Mouse (Mus musculus): ENCODE data around the gene Kdelr1. TPM values are rescaled to one million over a fixed set of nuclear protein-coding genes. Genes with fewer than 3 reads are reported as not detected.

Kdelr1 gene
- total RNA-seq, 4 experiments from 2014 or later, result 68.0 to 73.7 (median 70.1) TPM

DNA sequence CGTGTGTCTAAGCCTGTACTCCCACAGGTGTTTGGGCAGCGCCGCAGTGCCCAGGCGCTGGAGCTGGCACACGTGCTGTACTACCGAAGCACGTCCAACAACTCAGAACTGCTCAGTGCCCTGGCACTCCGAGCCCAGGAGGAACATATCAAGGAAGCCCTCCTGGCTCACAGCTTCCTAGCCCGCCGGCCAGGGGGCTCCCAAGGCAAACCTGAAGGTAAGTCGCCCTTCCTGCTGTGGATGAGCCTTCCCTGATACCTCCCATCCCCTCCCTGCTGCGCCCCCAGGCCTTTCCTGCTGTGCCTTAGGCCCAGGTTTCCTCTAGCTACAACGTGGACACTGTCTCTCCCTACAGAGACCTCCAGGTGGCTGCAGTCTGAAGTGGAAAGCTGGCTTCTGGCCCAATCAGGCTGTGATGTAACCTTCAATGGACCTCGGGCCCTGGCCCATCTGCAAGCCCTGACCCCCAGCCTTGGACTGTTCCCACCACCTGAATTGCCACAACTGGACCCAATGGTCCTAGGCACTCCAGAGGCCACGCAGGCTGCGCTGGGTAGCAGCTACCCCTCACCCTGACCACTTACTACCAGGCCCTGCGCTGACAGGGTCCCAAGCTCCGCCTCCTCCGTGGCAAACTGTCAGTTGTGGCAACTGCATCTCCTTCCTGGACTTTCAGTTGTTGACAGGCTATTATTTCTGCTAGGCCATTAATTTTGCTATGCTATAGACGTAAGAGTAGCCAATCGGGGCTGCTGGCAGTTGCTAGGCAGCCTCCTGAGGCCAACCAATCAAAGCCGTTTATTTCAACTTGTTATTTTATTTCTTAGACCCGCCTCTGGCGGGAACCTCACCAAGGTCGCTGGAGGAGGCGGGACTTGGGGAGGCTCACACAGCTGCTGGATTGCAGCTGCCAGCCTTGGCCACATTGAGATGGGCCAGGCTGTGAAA, 43.8 kb downstream of the Kdelr1 start:
- peak; percentile 69 to 83 for DNase-seq (ENCODE audit: low spot score in 2 of 2)

DNA sequence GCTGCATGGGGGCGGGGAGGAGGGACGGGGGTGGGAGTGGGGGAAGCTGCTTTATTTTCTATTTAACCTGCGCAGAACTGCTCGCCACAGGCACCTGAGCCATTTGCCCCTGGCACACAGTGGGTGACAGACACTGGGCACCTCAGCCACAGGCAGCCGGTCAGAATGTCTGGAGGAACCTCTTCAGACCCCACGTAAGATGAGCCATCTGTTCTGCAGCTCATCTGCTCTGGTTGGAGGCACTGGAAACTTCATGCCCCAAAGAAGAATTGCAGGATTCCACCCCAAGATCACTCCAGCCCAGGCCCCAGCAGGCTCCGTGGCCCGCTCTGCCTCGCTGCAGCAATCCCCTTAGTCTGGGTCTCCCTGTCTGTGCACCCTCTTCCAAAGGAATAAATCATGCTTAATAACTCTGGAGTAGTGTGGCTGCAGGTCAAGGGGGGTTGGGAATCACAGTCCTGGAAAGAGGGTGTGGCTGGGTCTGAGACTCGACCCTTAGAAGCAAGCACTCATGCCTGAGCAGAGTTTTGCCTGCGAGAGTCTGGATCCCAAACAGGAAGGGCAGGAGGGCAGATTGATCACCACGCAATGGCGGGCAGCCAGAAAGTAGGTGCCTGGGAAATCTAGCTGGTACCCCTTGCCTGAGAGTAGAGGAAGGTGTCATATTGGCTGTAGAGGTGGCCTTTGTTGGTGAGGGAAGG, 44.6 kb downstream of the Kdelr1 start:
- DNase-seq (ENCODE audit: low spot score in 2 of 2), result no peak

DNA sequence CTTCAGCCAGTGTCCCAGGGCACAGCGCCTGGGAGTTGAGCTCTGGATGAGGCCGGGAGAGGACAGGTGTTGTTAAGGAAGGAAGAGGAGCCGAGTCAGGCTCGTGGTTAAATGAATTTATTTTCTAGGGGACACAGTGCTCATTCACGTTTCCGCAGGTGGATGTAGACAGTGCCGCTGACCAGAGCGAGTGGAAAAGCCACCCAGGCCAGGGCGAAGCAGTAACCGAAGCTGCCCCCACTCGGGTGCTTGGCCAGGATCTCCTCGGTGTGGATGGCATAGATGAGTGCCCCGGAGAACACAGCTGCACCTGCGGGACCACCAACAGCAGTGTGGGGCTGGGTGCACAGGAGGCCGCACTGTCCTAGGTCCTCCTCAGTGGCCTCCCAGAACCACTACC, 45.4 kb downstream of the Kdelr1 start:
- DNase-seq (ENCODE audit: low spot score in 2 of 2), result no peak

DNA sequence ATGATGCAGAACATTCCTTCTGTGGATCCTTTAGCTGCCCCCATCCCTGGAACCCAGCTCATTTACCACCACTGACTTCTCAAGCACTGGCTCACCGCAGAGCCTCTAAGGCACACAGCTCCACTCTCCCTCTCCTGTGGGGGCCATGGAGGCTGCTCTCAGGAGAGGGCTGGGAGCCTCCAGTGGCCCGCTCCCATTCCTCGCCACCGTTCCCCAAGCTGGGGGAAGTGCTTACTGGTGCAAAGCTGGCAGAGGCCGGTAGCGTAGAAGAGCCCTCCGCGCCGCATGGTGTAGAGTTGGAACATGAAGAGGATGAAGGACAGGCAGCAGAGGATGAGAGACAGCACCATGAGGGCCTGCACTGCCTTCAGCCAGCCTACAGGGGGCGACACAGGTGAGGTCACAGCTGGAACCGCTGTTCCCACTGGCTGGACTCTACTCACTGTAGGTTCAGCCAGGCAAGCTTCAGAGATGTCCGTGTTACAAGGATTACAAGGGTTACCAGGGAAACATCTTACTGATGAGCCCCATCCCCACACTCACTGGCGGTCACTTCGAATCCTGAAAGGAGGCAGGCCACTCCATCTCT, 46.6 kb downstream of the Kdelr1 start:
- DNase-seq (ENCODE audit: low spot score in 2 of 2), result no peak

DNA sequence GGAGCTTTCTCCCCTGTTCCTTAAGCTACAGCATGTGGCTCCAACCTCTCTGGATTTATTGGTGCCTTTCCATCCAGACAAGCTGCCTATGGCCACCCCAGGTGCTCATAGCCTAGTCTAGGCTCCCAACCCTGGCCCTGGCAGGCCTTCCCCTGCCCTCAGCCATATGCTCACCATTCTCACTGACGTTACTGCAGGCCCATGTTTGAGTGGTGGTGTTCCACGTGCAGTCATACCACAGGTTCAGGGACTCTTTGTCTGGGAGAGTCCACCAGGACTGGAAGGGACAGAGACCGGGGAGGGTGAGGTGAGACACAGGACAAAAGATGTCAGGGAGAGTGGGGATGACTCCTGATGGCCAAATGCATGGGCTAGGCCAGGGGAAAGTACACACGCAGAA, 47.2 kb downstream of the Kdelr1 start:
- no peak for DNase-seq (ENCODE audit: low spot score in 2 of 2)

DNA sequence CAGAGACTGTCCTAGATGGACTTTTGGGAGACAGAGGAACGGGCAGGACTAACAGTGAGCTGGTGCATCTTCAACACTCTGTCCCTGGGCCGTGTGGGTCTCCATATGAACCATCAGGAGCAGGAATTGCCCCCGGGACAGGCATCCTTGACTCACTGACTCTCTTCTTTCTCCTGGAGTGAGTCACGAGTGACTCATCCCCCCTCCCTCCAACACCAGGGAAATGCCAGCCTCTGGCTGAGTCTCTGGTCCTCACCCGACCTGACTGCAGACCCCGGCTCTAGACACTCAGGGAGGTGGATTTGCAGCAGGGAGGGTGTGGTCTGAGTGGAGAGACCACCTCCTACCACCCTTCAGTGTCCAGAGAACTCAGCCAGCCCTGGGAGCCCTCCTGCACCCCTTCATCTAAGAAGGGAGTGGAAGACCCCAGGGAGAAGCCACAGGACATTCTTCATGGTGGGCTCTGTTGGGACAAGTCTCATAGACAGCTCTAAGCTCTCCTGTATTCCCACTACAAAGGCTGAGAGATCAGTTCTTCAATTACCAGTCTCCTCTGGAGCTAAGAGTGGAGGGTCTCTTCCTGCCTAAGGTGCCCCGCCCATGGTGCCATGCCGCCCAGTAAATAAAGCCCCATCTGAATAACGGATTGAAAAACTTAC, 48.1 kb downstream of the Kdelr1 start:
- no peak for DNase-seq (ENCODE audit: low spot score in 2 of 2)

DNA sequence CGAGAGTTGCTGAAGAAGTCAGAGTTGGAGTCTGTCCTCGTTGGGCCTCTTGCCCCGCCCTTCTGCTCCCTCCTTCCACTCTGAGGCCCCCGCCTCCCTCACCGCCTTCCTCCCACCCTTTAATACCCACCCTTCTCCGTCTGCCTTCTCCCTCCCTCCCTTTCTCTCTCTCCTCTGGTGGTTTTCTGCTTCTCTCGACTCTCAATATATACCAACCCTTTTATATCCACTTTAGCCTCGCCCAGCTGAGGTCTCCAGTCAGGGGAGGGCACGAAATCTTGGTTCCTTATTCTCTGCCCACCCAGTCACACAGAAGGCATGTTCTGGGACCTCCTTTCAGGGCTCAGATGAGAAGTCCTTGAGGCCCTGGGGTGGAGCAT, 48.7 kb downstream of the Kdelr1 start, which contains the start of gene Emp3:
Gene Emp3, minus strand, starts transcription at position 163 of the 380 bp plus-strand sequence.
- peak; percentile 39 to 54 for DNase-seq (ENCODE audit: low spot score in 2 of 2)

DNA sequence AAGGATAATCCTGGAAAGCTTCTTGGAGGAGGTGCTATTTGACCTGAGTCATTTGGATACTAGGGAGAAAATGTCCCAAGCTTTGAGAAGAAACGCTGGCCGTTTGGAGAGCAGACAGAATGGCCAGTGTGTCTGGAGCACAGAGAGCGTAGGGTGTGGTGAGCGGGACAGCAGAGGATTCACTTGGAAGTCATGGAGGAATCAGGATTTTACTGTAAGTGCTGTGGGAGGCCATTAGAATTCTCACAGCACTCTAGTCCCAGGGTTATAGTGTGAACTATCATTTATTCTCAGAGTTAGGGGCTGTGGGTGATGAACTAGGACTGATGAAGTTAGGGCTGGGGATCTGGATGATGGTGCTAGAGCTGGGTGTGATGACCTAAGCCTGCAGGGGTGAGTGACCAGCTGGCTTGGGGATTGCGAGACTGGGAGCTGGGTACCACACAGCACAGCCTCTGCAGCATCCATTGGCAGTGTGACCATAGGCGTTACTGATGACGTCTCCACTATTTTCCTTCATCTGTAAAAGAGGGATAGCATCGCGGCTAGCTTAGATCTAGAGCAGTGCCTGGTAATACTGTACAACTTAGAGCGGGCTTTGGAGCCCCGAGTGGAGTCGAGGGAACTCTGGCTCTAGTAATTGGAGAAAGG, 49.5 kb downstream of the Kdelr1 start:
- no peak for DNase-seq (ENCODE audit: low spot score in 2 of 2)

DNA sequence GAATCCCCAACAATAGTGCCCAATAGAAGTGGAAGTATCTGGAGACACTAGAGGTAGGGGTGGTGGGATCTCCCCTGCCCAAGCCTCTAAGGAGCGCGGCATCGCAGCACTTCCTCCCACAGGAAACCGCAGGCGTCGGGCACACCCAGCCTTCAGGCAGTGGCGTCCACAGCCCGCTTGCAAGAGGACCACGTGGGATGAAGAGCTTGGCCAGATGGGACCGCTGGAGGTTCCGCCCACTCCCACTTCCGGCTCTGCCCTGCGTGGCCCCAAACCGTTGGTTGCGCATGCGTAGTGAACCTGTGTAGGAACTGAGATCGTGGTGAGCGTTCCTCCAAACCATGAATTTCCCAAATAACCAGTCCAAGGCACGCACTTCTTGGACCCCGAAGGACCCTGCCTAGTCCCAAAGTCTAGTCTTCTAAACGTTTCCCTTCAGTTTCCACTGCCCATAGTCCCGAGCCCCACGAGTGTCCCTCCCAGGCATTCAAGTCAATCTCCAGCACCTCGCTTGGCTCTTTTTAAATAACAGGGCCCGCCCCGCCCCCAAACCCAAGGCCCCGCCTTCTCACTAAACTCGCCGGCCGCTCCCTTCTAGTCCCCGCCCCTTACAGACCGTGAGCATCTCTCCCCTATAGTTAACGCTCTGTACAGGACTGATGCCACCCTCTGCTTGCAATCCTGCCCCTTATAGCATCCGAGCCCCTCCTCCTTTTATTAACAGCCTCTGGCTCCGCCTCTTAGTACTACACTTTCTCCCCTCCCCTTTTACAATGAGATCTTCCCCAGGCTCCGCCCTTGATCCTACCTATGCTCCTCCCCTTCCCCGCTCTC, 50.6 kb downstream of the Kdelr1 start:
- DNase-seq (ENCODE audit: low spot score in 2 of 2), result peak; percentile 89 to 94

DNA sequence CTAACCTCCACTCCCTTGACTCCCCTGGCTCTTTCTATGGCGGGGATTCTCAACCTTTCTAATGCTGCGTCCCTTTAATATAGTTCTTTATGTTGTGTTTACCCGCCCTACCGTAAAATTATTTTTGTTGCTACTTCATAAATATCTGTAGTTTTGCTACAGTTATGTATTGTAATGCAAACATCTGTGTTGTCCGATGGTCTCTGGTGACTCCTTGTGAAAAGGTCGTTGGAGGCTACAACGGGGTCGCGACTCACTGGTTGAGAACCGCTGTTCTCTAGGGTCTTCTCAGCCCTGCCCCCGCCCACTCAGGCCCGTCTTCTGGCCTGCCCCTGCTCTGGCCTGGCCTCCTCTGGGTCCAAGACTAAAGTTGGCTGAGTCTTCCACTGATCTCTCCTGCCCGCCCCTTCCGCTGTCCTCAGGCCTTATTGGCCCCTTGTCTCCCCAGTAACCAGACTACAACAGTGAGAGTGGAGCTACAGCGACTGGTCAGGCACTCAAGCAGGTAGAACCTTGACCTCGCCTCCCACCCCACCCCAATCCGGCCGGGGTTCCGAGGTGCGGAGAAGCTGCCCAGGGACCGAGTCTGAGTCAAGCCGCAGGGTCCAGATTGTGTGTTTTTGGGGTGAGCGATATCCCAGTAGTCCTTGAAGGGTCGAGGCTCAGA, 51.3 kb downstream of the Kdelr1 start, which contains the start of gene Ccdc114:
Gene Ccdc114, plus strand, starts transcription at position 311 of the 667 bp plus-strand sequence.
- DNase-seq (ENCODE audit: low spot score in 2 of 2), result peak; percentile 69 to 75

DNA sequence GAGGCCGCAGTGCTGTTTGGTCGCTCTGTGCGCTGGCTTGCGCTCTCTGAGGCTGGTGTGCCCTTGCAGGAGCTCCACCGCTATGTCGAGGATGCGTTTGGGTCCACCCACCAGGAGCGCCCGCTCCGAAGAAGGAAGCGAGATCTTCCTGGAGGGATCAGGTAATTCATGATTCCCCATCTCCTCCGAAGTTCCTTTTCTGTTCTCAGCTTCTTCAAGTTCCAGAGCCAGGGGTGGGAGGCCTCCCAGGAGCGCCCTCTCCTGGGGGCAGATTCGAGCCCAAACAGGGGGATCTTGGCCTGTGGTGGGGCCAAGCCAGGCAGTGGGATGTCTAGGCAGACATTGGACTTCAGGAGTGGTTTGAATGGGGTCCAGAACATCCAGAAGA, 51.9 kb downstream of the Kdelr1 start:
- DNase-seq (ENCODE audit: low spot score in 2 of 2), result no peak

DNA sequence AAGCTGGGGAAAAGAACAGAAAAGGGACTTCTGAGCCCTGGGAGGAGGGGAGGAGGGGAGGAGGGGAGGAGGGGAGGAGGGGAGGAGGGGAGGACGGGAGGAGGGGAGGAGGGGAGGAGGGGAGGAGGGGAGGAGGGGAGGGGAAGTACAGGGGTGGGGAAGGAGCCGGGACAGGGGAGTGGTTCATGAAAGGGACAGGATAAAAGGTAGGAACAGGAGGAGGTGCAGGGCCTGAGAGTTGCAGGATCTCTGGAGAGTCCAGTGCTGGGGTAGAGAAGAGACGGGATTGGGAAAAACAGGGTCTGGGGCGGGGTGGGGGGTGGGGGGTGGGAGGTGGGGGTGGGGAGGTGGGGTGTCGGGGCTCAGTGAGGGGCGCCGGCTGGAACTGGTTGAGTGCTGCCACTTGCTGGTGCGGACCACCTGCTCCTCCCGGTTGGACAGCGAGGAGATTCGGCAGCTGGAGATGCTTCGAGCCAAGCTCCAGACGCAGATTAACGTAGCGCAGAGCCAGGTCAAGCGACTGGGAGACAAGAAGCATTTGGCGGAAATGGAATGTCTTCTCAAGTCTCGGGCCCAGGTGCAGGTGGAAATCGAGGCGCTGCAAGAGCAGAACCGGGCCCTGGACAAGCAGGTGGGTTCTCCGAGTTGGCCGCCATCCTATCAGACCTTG, 56.2 kb downstream of the Kdelr1 start:
- DNase-seq (ENCODE audit: low spot score in 2 of 2), result no peak

DNA sequence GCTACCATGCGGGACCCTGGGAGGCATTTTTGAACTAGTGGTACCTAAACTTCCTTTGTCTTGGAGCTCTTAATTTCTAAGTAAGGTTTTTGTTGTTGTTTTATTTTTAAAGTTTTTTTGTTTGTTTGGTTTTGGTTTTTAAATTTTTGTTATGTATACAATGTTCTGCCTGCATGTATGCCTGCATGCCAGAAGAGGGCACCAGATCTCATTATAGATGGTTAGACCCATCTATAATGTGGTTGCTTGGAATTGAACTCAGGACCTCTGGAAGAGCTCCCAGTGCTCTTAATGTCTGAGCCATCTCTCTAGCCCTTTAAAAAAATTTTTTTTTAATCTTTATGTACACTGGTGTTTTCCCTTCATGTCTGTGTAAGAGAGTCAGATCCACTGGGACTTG, 57.1 kb downstream of the Kdelr1 start:
- no peak for DNase-seq (ENCODE audit: low spot score in 2 of 2)

Other genes with a start within 250 kb of the Kdelr1 start
- gene Rasip1, start 245.3 kb upstream of the Kdelr1 start, total RNA-seq (2022), result 1 to 10 TPM; 5.1 to 7.0 (median 5.3) TPM
- gene Mamstr, start 232.8 kb upstream of the Kdelr1 start, total RNA-seq (2022), result 10 to 100 TPM; 18.5 to 36.8 (median 28.8) TPM
- under 1 TPM; 0.12 to 0.29 (median 0.20) TPM for gene Fut2, start 206.4 kb upstream of the Kdelr1 start, total RNA-seq (2022)
- under 1 TPM; 0.18 to 0.48 (median 0.27) TPM for gene Ntn5, start 188.8 kb upstream of the Kdelr1 start, total RNA-seq (2022)
- under 1 TPM in 3 of 4 experiments, not detected in 1; 0.12 to 0.18 (median 0.16) TPM for gene Sec1, start 178.4 kb upstream of the Kdelr1 start, total RNA-seq (2022)
- 10 to 100 TPM; 14.3 to 18.2 (median 16.1) TPM for gene Car11, start 172.9 kb upstream of the Kdelr1 start, total RNA-seq (2022)
- 100 to 1,000 TPM in 3 of 4 experiments, 10 to 100 TPM in 1; 69.5 to 173 (median 143) TPM for gene Dbp, start 167.7 kb upstream of the Kdelr1 start, total RNA-seq (2022)
- gene Rpl18, start 157.3 kb upstream of the Kdelr1 start, total RNA-seq (2022), result 100 to 1,000 TPM; 479 to 609 (median 594) TPM
- 10 to 100 TPM; 10.6 to 15.0 (median 13.0) TPM for gene Sphk2, start 154.8 kb upstream of the Kdelr1 start, total RNA-seq (2022)
- gene Fam83e, start 151.6 kb upstream of the Kdelr1 start, total RNA-seq (2022), result under 1 TPM in 2 of 4 experiments, not detected in 2; 0.10 to 0.38 TPM
- not detected for gene Spaca4, start 147.0 kb upstream of the Kdelr1 start, total RNA-seq (2022)
- gene Lmtk3, start 89.0 kb upstream of the Kdelr1 start, total RNA-seq (2022), result not detected
- gene Sult2b1, start 88.1 kb upstream of the Kdelr1 start, total RNA-seq (2022), result not detected
- gene Cyth2, start 58.2 kb upstream of the Kdelr1 start, total RNA-seq (2022), result 10 to 100 TPM; 25.2 to 34.3 (median 30.8) TPM
- gene Kcnj14, start 48.0 kb upstream of the Kdelr1 start, total RNA-seq (2022), result under 1 TPM in 2 of 4 experiments, not detected in 2; 0.11 to 0.29 TPM
- 10 to 100 TPM; 15.5 to 17.3 (median 16.1) TPM for gene Grwd1, start 41.8 kb upstream of the Kdelr1 start, total RNA-seq (2022)
- gene Grin2d, start 5.6 kb downstream of the Kdelr1 start, total RNA-seq (2022), result under 1 TPM in 2 of 4 experiments, not detected in 2; 0.07 to 0.11 TPM
- gene Syngr4, start 23.9 kb downstream of the Kdelr1 start, total RNA-seq (2022), result not detected
- gene Tmem143, start 24.2 kb downstream of the Kdelr1 start, total RNA-seq (2022), result 10 to 100 TPM; 52.6 to 67.7 (median 56.3) TPM
- gene Emp3, start 48.6 kb downstream of the Kdelr1 start, total RNA-seq (2022), result 10 to 100 TPM in 1 of 4 experiments, 1 to 10 TPM in 3; 6.2 to 10.2 (median 6.8) TPM
- under 1 TPM in 3 of 4 experiments, not detected in 1; 0.19 to 0.85 (median 0.29) TPM for gene Ccdc114, start 51.3 kb downstream of the Kdelr1 start, total RNA-seq (2022)
- gene Abcc6, start 157.5 kb downstream of the Kdelr1 start, total RNA-seq (2022), result under 1 TPM in 1 of 4 experiments, not detected in 3; 0.13 TPM
- gene Nomo1, start 160.9 kb downstream of the Kdelr1 start, total RNA-seq (2022), result 100 to 1,000 TPM in 3 of 4 experiments, 10 to 100 TPM in 1; 89.6 to 107 (median 103) TPM
- 100 to 1,000 TPM; 128 to 144 (median 135) TPM for gene Kcnj11, start 228.0 kb downstream of the Kdelr1 start, total RNA-seq (2022)

All from gastrocnemius, adult 8-10 months (tissue).